Mouse (Mus musculus): ENCODE results near the gene Btbd1.
A peak's percentile ranks its signal among the peaks of the same experiment; 100 is the strongest.
"Not testable (repeated sequence)": the region's sequence is repeated elsewhere in the genome, so short reads cannot be mapped to it uniquely, and the experiment has no call there.

Gene Btbd1

DNA sequence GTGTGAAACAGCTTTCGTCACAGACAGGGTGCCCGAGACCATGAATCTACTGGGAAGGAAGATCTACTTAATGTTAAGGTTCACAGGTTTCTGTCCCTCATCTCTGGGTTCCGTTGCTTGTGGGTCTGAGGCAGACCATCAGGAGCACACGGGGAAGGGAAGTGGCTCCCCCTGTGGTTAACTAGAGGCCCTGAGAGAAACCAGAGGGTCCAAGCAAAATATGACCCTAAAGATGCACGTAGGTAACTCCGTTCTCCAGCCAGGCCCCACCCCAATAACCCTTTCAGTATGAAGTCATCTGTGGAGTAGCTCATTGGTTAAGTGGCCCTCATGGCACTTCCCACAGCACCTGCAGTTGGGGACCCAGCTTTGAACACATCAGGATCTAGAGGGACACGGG is 20.4 kb upstream of the Btbd1 start:
- no peak for DNase-seq (ENCODE audit: low spot score in 2 of 2)

DNA sequence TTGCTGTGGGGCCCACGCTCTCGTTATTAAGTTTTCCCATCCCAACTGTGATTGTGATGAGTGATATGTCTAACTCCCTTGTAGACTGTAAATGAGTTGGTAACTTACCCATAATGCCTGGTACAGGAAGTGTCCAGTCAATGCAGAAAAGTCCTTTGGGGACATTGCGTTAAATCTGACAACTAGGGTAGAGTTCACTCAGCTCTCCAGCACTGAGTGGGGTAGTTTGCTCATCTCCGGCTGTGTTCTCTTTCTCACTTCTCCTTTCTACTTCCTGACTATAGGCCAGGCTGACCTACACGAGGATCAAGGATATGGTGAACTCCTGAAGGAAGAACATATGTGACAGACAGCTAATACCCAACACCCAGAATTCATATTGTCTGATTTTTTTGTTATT is 20.0 kb upstream of the Btbd1 start:
- DNase-seq (ENCODE audit: low spot score in 2 of 2) = no peak

DNA sequence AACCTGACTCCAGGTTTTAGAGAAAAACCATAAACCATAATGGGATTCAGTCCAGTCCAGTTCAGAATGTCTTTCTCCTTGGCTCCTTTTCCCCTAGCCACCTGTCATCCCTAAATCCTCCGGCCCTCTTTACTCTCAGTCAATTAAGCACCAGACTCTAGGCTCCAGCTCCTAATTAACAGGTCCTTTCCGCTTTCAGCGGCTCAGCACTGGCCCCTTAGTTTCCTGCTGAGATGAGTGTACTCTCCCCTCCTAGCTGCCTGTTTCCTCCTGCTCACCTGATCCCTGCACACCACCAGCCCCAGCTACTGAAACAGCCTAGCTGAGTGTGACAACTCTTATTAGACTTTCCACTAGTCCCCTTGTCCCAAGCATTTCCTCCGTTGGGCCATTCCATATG is 18.5 kb upstream of the Btbd1 start:
- DNase-seq (ENCODE audit: low spot score in 2 of 2) = no peak

DNA sequence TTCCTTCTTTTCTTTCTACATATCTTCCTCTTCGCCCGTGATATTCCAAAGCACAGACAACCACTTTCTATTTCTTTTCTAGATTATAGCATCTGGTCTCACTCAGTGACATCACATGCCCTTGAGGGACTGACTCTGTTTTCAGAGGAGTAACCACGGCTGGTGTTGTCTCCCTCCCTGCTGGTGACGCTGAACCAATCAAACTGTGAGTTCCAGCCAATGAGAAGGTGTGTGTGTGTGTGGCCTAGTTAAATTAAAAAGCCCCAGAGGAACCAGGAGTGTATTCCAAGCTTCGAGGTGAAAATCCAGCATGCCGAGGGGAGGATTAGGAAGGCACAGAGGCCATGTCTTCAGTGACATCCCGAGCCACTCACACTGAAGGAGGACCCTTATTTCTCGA is 17.8 kb upstream of the Btbd1 start:
- no peak for DNase-seq (ENCODE audit: low spot score in 2 of 2)

DNA sequence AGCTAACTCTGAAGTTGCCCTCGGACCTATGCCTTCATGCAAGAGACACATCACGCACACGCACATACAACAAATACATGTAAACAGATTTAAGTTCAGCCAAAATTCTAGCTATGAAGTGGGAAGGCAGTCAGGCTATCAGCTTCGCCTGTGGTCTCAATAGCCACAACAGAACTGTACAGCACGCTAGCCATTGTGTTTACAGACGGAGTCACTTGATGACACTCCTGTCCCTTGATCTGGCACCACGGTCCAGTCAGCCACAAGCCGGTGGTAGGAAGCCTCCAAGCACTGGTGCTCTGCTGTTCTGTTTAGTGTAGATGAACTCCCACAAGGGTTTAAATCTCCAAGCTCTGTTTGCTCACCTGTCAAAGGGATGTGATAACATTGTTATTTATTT is 16.8 kb upstream of the Btbd1 start:
- DNase-seq (ENCODE audit: low spot score in 2 of 2) = no peak

DNA sequence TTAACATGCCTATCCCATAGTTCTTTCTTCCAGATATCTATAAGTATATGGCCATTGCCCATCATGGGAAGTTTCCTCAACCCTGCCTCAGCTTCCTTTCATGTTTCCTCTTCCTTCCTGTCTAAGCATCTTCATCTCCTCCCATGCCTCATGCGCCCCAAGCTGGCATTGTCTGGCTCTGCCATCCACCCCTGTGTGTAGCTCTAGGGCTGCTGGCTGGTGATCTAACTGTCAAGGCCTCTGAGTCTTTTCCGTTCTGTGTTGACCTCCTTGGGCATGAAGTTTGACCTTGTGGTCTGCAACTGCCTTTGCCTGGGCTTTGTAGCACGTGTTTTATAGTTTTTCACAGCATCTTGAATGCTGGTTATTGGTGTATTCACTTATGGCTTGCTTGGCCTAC is 16.1 kb upstream of the Btbd1 start:
- no peak for DNase-seq (ENCODE audit: low spot score in 2 of 2)

DNA sequence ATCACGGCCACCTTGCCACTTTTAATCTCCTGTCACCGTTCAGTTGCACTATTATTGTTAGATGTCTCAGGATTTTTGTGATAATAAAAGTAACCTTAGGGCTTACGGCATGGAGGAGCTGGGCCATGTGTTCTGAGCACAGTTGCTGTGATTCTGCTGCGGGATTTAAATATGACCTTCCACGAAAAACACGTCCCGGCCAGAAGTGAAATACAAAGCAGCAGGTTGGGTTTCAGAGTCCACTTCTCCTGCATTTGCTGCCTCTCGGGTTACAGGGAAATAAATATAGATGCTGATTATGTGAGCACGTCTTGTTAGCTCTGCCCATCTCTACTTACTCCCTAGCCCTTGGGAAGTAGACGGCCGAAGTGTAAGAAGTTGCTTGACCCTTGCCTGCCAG is 15.6 kb upstream of the Btbd1 start:
- no peak for DNase-seq (ENCODE audit: low spot score in 2 of 2)

DNA sequence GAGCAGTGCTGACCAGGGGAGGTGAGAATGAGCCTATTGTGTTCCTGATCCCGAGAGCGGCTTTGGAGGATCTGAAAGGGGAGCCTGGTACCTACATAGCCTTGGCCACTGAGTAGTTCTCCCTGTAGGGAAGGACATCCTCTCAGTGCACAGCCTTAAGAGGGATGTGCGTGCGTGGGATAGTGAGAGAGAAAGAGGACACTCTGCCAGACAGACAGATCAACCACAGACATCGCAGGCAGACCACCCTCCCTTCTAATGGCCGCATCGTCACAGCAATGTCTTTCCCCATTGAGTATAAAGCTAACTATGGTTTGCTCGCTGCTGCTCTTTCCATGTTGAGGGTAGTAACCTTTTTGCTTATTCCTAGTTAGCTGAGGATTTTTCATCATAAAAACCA is 14.7 kb upstream of the Btbd1 start:
- no peak for DNase-seq (ENCODE audit: low spot score in 2 of 2)

DNA sequence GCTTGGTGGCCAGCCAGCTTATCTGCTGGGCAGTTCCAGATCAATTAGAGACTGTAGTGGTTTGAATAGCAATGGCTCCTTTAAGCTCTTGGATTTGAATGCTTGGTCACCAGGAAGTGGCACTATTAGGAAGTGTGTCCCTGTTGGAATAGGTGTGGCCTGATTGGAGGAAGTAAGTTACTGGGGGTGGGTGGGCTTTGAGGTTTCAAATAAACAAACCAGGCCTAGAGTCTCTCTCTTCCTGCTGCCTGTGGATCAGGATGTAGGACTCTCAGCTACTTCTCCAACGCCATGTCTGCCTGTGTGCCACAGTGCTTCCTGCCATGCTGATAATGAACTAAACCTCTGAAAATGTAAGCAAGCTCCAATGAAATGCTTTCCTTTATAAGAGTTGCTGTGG is 13.8 kb upstream of the Btbd1 start:
- no peak for DNase-seq (ENCODE audit: low spot score in 2 of 2)

DNA sequence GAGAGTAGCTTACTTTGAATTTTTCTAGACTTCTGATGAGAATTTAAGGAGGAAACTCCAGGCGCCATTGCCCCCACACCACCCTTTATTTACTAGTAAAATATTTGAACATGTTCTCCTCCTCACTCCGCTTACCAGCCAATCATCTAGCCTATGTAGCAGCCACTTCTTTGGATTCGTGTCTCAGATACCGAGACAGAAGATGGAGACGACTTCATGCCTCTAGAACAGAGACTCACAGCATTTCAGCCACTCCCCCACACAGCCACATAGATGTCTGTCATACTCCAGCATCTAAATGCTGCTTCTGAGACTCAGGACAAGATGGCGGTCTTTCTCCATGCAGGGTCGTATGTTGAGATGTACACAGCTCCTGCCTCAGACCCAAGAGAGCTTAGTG is 12.9 kb upstream of the Btbd1 start:
- no peak for DNase-seq (ENCODE audit: low spot score in 2 of 2)

DNA sequence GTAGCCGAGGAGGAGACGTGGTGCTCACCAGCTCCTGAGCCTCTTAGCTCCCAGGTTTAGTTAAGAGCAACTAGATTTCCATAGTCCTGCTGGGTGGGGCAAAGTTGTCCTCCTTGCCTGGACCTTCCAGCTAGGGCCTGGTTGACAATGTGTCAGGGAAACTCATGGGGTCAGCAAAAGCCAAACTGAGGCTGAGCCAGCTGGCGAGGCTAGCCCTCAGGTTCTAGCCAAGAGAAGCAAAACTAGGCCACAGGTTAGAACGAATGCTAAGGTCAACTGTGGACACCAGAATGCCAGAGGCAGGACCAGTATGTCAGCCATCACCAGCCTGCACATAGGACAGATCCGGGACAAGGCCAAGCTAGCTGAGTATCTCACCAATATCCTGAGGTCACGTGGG is 12.2 kb upstream of the Btbd1 start:
- no peak for DNase-seq (ENCODE audit: low spot score in 2 of 2)

DNA sequence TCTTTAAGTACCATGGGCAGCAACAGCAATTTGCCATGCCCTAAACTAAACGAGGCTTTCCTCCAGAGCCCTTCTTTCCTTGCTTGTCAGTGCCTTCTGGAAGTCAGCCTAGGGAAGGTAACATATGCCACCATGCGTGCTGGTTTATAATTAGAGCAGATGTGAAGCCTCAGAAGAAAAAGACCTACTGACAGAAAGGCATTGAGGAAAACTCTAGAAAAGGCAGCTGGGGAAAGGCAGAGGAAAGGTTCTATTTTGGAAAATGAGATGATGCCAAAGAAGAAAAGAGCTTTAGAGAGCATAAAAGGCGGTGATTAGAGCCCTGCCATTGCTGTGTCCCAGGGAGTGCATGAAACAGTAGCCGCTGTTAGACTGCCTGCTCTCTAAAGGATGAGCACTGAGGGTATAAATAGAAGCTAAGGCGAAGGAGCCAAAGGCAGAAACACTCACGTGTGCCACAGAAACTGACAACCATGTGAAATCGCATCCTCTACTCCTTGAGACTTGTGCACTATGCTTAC is 11.5 kb upstream of the Btbd1 start:
- DNase-seq (ENCODE audit: low spot score in 2 of 2) = peak in 1 of 2 experiments; percentile 79

DNA sequence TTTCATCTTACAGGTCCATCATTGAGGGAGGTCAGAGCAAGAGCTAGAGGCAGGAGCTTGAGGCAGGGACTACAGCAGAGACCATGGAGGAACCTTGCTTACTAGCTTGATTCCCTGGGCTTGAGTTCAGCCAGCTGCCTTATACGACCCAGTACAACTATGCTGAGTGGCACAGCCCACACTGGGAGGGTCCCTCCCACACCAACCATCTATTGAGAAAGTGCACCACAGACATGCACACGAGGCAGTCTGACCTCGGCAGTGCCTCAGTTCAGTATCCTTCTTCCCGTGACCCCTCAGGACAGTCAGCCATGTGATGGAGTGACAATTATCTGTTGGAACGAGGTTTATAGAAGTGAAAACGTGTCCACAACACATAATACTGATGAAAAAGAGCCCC is 10.5 kb upstream of the Btbd1 start:
- no peak for DNase-seq (ENCODE audit: low spot score in 2 of 2)

DNA sequence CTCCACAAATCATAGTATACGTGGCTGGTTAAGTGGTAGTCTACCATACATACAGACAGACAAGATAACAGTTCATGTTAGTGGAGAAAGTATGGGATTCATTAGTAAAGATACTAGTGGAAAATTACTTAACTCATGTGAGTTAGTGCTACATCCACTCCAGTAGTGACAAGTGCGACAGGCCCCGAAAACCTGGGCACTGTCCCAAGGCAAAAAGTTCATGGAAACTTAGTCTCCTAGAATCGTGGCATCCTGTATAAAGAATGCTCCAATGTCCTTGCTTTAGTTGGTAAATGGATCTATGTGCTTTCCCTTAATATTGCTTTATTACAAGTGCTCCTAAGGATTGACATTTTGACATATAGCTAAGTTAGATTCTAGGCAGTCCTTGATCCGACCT is 8.5 kb upstream of the Btbd1 start:
- not testable (repeated sequence) for DNase-seq (ENCODE audit: low spot score in 2 of 2)

DNA sequence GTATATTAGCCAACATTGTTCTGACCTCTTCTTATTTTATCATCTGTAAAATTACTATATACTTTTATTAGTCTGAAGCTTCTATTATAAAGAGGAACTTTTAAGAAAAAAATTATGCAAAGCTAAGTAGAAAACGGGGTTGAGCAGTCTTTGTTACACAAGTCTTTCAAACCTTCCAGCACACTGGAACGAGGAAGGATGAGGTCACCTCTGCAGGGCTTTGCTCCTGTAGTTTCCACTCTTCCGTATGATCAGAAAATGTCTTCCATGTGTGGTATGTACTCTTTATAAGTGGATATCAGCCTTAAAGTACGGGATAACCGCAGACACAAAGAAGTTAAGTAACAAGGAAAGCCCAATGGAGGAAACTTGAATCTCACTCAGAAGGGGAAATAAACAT is 6.2 kb upstream of the Btbd1 start:
- DNase-seq (ENCODE audit: low spot score in 2 of 2) = no peak

DNA sequence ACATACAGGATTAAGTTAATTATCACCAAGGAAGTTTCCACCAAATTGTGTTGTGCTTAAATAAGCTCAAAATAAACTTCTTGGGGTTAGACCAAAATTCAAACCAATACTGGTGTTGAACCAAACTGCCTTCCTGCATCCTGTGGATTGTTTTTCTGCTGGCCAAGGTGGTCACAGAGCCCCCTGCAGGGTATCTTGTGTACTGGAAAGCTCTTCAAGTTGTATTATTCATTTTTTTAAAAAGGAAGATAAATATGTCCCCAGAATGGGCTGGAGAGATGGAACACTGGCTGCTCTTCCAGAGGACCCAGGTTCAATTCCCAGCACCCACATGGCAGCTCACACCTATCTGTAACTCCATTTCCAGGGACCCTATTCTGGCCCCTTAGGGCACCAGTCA is 5.6 kb upstream of the Btbd1 start:
- no peak for DNase-seq (ENCODE audit: low spot score in 2 of 2)

DNA sequence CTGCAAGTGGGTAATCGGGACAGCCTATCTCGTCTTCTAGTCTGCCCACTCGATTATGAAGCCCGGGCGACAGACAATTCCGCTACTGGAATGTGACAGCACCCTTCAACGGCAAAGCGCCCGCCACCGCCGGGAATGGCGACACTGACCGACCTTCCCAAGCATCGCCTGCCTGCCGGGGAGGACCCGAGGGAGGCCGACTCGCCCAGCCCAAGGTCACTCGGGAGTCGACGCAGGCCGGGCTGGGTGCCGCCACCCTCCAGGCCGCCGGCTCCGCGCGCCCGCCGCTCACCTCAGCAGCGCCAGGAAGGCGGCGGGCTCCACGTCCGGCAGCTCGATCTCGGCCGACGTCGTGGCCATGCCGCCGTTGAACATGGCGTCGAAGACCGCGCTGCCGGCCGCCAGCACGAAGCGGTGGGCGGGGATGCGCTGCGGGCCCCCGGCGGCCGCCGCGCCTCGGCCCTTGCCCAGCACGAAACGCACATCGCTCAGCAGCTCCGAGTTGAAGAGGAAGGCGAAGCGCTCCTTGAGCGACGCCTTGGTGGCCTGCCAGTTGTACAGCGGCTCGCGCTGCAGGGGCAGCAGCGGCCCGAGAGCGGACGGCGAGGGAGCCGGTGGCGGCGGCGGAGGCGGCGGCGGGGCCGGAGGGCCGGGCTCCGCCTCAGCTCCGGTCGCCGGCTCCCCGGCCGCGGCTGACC is 401 bp downstream of the Btbd1 start:
- DNase-seq (ENCODE audit: low spot score in 2 of 2) = peak; percentile 45 to 58

DNA sequence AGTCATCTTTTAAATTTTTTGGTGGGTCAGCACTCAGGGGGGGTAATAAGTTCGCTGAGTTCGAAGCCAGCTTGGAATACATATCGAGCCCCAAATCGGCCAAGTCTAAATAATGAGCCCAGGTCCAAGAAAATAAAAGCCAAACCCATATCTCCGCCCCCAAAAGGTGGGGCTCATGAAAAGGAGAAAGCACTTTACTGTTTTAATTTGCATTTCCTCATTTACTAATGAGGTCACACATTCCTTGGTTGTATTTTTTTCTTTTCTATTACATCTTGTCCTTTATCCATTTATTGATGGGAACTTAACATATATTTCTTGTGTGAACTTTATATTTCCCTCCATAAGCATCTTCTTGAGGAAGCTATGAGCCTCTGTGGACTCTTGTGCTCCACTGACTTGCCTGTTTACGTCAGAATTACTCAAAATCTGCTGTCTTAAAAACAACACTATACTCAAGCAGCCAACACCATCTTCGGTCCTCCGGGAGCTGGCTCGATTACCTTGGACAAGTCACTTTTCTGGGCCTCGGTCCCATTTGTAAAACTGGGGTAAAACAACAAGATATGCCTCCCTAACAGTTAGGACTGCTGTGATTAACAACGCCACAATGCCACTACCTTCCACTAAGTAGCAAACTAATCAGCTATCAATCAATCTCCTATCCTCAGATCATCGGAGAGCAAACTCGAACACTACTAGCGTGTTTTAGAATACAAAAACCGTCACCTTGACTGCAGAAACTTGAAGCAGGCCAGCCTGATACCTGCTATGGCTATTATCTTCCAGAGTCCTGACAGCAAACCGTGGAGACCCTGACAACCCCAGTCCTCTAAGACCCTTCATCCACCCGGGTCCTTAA is 1.2 kb downstream of the Btbd1 start:
- DNase-seq (ENCODE audit: low spot score in 2 of 2) = peak in 1 of 2 experiments; percentile 7

DNA sequence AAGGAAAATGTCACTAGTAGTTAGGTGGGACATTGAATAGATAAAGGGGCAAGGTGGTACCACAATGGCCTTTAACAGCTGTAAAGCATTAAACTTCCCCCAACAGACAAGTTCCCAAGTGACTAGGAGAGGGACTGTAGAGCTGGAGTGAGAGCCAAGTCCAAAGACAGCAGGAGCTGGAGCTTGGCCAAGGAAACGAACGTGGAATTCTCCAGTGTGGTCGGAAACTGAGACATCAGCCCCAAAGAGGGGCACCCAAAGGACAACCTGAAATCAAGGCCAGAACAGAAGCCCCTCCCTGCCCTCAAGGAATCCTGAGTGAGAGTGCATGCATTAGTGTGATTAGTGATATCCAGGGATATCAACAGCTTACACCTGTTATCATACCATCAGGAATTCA is 3.9 kb downstream of the Btbd1 start:
- DNase-seq (ENCODE audit: low spot score in 2 of 2) = no peak

DNA sequence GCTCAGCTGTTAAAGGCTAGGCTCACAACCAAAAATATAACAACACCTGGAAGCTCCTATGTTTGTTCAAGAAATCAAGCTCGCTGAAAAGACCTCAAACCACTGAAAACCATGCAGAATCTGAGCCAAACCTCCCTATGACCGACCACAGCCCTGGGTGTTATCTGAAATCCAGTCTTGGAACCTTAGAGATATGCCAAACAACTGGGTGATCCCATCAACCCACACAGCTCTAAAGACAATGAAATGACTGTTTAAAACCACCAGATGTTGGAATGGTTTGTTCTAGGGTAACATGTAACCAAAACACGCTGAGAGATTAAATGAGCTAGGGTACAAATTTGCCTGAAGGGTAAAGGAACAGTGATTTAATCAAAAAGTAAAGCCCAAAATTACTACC is 4.3 kb downstream of the Btbd1 start:
- no peak for DNase-seq (ENCODE audit: low spot score in 2 of 2)

DNA sequence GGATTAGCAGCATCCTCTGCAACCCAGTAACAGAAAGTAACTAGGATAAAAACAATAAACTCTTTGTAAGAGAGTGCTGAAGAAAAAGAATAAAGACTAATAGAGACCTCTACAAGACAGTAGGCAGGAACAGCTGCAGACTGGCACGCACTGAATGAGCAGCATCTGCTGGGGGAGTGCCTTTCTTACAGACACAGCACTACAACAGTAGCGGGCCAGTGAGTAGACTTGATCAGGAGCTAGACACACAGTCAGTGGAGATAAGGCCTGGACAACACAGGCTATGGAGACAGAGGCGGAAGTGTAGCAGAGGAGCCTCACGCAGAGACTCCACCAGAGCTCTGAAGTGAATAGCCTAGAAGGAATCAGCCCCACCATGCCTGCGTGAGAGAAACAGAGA is 23.2 kb downstream of the Btbd1 start:
- no peak for DNase-seq (ENCODE audit: low spot score in 2 of 2)

DNA sequence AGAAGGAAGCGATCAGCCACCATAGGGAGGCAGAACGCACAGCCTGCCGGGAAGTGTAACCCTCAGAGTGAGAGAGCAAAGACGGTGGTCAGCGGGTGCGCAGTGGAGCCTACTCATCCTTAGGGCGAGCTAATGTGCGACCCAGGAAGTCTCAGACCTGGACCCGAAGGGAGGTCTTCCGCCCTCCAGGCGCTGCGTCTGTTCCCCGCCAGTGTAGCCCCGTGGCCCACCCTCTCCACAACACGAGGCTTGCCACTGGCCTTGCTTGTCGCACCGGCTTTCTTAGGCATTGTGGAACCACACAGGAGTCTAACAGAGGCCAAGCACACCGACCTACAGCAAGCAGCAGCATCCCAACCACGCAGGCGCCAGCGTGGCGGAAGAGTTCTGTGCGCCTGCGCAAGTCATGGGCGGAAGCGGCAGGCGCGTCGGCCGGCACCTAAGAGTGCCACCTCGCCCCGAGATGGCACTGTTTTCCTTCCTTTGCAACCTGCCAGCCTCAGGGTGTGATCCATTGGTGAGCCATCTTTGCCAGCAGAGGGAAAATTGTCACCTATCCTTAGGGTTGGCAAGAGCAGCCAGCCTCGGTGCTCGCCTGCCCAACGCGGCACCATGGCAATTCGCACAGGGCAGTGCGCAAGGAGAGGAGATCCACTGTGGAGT is 40.0 kb downstream of the Btbd1 start, which contains the start of gene 3110040N11Rik:
3110040N11Rik (minus strand) TSS at position 384 of the 663 bp plus-strand sequence.
- peak; percentile 84 to 85 for DNase-seq (ENCODE audit: low spot score in 2 of 2)

DNA sequence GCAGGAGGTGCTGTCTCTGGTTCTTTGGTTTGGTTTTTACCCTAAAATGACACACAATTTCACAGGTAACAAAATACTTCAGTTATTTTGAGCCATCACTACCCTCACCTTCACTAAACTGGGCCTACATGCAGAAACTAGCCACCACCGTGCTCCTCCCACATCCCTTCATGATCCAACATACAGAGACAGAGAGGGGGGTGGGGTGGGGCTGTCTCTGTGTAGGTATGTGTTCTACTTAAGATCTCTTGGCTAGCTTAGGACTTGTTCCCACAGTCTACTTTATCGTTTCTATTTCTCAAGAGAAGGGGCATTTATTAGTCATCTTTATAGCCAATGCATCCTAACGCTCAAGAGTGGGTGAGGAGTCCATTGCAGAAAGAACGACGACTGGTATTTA is 40.7 kb downstream of the Btbd1 start:
- peak in 1 of 2 experiments; percentile 42 for DNase-seq (ENCODE audit: low spot score in 2 of 2)
